Mouse (Mus musculus) liver, embryonic 11.5 days (tissue): ENCODE results near the gene Hid1. TPM values are rescaled to one million over a fixed set of nuclear protein-coding genes. Genes with fewer than 3 reads are reported as not detected.

Experiments
- ATAC-seq: fragments of 200-750 bp; cut with Nextera tagmentation; replicated peaks from 2 replicates; pipeline ENCODE4 v1.8.0; 2017; ENCODE audit warnings: moderate number of reproducible peaks, mild to moderate bottlenecking, moderate TSS enrichment, moderate library complexity; ENCODE audit not compliant: low FRiP score
- DNase-seq: peaks from one replicate; pipeline ENCODE4 v3.0.0-alpha.2; 2017; ENCODE audit warnings: low spot score
- H3K27ac ChIP-seq: fragments of 300-500 bp; sonication (generic); 2 replicates; pipeline ENCODE4 v1.5.1; 2014; ENCODE audit warnings: mild to moderate bottlenecking, low read depth, low read length, control low read depth
- H3K27me3 ChIP-seq: fragments of 300-500 bp; sonication (generic); replicated peaks from 2 replicates; pipeline ENCODE4 v1.6.1; 2014; ENCODE audit warnings: low read length, mixed read lengths; ENCODE audit not compliant: control insufficient read depth, insufficient read depth
- H3K36me3 ChIP-seq: fragments of 300-500 bp; sonication (generic); 2 replicates; pipeline ENCODE4 v1.6.1; 2014; ENCODE audit warnings: mild to moderate bottlenecking, low read length, moderate library complexity, mixed read lengths; ENCODE audit not compliant: control insufficient read depth, insufficient read depth
- H3K4me1 ChIP-seq: fragments of 300-500 bp; sonication (generic); replicated peaks from 2 replicates; pipeline ENCODE4 v1.6.1; 2014; ENCODE audit warnings: low read length, mixed read lengths; ENCODE audit not compliant: control insufficient read depth, insufficient read depth
- H3K4me2 ChIP-seq: fragments of 300-500 bp; sonication (generic); 2 replicates; pipeline ENCODE4 v1.6.1; 2014; ENCODE audit warnings: mild to moderate bottlenecking, control low read depth, moderate library complexity
- H3K4me3 ChIP-seq: fragments of 300-500 bp; sonication (generic); 2 replicates; pipeline ENCODE4 v1.5.1; 2014; ENCODE audit warnings: low read depth, low read length, control low read depth
- H3K9ac ChIP-seq: fragments of 300-500 bp; sonication (generic); 2 replicates; pipeline ENCODE4 v1.6.1; 2014; ENCODE audit warnings: low read depth, low read length, control low read depth
- H3K9me3 ChIP-seq: fragments of 300-500 bp; sonication (generic); 2 replicates; pipeline ENCODE4 v1.6.1; 2016; ENCODE audit warnings: low read length, inconsistent platforms, mixed read lengths; ENCODE audit not compliant: control insufficient read depth
- WGBS: fragments of 180-500 bp; shearing (Covaris S2); extraction: QIAGEN DNeasy Blood & Tissue Kit; methylation state at CpG from one replicate; pipeline ENCODE4 v1.1.7; 2014; 5-methylcytosine and 5-hydroxymethylcytosine counted together
- polyA plus RNA-seq: library from polyadenylated mRNA; unstranded; fragments of >200 nt; fragmentation: Nextera tagmentation; extraction: Ambion mirVana; gene quantifications from 2 replicates; pipeline ENCODE4 v1.2.1, GENCODE M21; 2014

The Hid1 gene
- polyA plus RNA-seq, 1 experiment from 2014 or later: 2.2 TPM

DNA sequence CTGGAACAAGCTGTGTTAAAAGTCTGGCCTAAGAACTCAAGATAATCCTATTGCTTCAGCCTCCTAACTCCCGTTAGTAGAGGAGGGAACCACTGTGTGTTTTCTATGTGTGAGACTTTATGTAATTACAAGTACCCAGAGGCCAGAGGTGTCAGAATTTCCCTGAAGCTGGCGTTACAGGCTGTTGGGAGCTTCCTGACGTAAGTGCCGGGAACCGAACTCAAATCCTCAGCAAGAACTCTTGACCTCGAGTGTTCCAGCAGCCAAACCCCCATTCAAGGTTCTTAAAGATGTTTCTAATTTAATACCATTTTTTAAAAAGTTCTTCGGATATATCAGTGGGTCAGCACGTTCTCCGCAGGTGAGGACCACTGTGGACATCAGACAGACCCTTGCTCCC, 13.7 kb upstream of the Hid1 start:
- Histone ChIP-seq H3K27me3 (peaks cover 38% of the 10 kb centered on the region), H3K4me3 (no peak overlapping the region; the same call in 1 of the 2 replicates)

GRCm38 (mm10) chr11:115377854-115378253, 10.3 kb upstream of the Hid1 start:
- H3K9ac ChIP-seq: no peak overlapping the region
- H3K9me3 ChIP-seq: no peaks in the 10 kb centered on the region
- H3K27ac ChIP-seq: no peak overlapping the region
- no peaks in the 10 kb centered on the region for H3K36me3 ChIP-seq
- H3K4me2 ChIP-seq: no peak overlapping the region
- no peak for ATAC-seq
- 85% methylated on average over 7 of the region's 7 CpGs for WGBS
- H3K4me1 ChIP-seq: peaks cover 4% of the 10 kb centered on the region; the same call in 1 of the 2 replicates
- no peak overlapping the region for H3K4me3 ChIP-seq
- no peak for DNase-seq
- H3K27me3 ChIP-seq: peaks cover 52% of the 10 kb centered on the region

More for the DNA sequence above, 13.7 kb upstream of the Hid1 start:
- Histone ChIP-seq H3K27ac (no peak overlapping the region), H3K36me3 (no peaks in the 10 kb centered on the region), H3K9me3 (no peaks in the 10 kb centered on the region), H3K4me2 (peak overlapping the region; percentile 73), H3K9ac (no peak overlapping the region), H3K4me1 (peaks cover 7% of the 10 kb centered on the region)
- no peak for ATAC-seq
- 28% methylated on average over 9 of the region's 9 CpGs for WGBS
- DNase-seq: no peak

DNA sequence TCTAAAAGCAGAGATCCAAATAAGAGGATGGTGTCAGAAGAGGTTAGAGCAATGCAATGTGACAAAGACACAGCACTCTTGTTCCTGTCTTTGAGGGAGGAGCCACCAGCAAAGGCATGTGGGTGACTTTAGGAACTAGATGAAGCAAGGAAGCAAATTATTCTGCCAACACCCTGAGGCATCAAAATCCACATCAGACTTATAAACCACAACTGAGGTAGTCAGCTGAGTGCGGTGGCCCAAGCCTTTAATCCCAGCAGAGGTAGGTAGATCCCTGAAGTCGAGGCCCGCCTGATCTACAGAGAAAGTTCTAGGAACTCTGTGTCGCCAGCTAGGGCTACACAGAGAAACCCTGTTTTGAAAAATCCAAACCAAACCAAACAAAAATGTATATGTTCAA, 9.7 kb upstream of the Hid1 start:
- Histone ChIP-seq H3K27me3 (peaks cover 47% of the 10 kb centered on the region), H3K9ac (no peak overlapping the region), H3K4me2 (no peak overlapping the region), H3K36me3 (no peaks in the 10 kb centered on the region), H3K4me3 (no peak overlapping the region), H3K4me1 (peaks cover 4% of the 10 kb centered on the region; the same call in 1 of the 2 replicates), H3K9me3 (no peaks in the 10 kb centered on the region), H3K27ac (no peak overlapping the region)
- 80% methylated on average over 4 of the region's 4 CpGs for WGBS
- DNase-seq: no peak
- ATAC-seq: no peak

DNA sequence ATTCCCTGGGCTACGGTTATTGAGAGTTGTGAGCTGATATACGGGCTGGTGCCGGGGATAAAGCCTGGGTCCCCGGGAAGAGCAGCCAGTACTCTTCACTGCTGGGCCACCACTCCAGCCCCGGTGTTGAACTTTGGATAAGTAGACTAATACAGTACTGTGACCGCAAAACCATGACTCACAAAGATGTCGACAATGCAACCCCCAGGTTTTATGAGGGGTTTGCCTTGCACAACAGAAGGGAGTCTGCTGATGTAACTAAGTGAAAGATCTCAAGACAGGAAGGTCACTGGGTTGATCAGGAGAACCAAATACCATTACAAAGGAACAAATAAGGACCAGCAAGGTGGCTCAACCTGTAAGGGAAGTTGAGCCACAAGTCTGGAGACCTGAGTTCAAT, 9.2 kb upstream of the Hid1 start:
- DNase-seq (no peak), ATAC-seq (no peak)
- Histone ChIP-seq H3K27ac (no peak overlapping the region), H3K9ac (no peak overlapping the region), H3K4me3 (no peak overlapping the region), H3K27me3 (peaks cover 44% of the 10 kb centered on the region), H3K4me2 (no peak overlapping the region), H3K9me3 (no peaks in the 10 kb centered on the region), H3K36me3 (no peaks in the 10 kb centered on the region), H3K4me1 (peaks cover 4% of the 10 kb centered on the region; the same call in 1 of the 2 replicates)
- WGBS: 66% methylated on average over 7 of the region's 7 CpGs

GRCm38 (mm10) chr11:115374695-115375425, 7.3 kb upstream of the Hid1 start:
- no peak overlapping the region for H3K9ac ChIP-seq
- DNase-seq (no peak), ATAC-seq (no peak)

DNA sequence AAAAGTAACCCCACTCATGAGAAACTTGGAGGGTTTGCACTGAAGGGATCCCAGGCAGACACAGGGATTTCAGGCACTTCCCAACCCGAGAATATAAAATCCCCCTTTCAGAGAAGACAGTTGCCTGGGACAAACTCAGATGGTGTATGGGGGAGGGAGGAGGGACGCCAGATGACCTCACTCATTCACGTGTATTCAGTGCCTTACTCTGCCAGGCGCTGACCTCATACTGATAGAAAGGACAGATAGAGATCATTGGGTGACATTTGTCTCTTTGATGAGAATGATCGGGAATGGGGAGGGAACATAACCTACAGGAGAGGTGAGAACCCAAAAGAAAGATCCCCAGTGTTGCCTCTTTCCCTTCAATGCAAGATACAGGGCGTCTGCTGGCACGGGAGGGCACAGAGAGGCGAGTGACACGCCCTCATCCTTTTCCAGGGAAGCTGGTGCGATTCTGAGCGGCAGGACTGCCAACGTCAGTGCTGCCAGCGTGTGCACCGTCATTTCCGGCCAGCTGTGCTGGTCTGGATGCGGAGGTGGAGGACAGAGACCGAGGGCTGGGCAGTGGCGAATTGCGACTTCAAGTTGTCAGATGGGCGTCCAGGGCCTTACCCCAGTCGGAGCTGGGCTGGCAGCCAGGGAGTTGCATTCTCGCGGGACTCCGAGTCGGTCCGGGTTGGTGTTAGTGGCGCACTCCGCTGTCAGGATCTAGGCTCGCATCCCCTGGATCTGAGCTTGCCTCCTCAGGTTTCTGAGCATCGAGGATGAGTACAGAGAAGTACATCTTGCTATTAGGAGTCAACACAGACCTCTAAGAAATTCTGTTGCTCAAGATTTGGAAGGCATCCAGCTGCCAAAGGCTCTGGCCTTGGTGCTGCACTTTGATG, 6.5 kb upstream of the Hid1 start:
- Histone ChIP-seq H3K9me3 (no peaks in the 10 kb centered on the region), H3K27me3 (peaks cover 47% of the 10 kb centered on the region), H3K4me3 (peak overlapping the region; percentile 32), H3K27ac (no peak overlapping the region), H3K4me1 (peaks cover 4% of the 10 kb centered on the region; the same call in 1 of the 2 replicates), H3K4me2 (peak overlapping the region; percentile 49), H3K36me3 (no peaks in the 10 kb centered on the region), H3K9ac (peak overlapping the region; percentile 6; the same call in 1 of the 2 replicates)
- 3% methylated on average over 30 of the region's 30 CpGs for WGBS
- ATAC-seq (no peak), DNase-seq (no peak)

More at GRCm38 (mm10) chr11:115374695-115375425, 7.3 kb upstream of the Hid1 start:
- Histone ChIP-seq H3K4me1 (peaks cover 4% of the 10 kb centered on the region; the same call in 1 of the 2 replicates), H3K4me3 (no peak overlapping the region), H3K9me3 (no peaks in the 10 kb centered on the region), H3K27ac (no peak overlapping the region), H3K36me3 (no peaks in the 10 kb centered on the region), H3K27me3 (peaks cover 46% of the 10 kb centered on the region), H3K4me2 (peak overlapping the region; percentile 49; the same call in 1 of the 2 replicates)
- WGBS: 59% methylated on average over 12 of the region's 12 CpGs

DNA sequence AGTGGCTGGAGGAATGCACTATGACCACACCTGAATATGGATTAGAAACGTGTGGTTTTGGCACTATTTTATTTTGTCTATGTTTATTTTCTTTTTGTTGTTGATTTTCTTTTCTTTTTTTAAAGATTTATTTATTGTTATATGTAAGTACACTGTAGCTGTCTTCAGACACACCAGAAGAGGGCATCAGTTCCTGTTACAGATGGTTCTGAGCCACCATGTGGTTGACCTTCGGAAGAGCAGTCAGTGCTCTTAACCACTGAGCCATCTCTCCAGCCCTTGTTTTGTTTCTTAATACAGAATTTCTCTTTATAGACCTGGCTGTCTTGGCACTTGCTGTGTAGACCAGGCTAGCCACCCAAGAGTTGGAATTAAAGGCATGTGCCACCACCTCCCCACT, 5.2 kb upstream of the Hid1 start:
- no peaks in the 10 kb centered on the region for H3K36me3 ChIP-seq
- H3K4me3 ChIP-seq: no peak overlapping the region
- H3K4me1 ChIP-seq: peaks cover 4% of the 10 kb centered on the region; the same call in 1 of the 2 replicates
- no peak overlapping the region for H3K4me2 ChIP-seq
- no peak for DNase-seq
- ATAC-seq: no peak
- H3K27ac ChIP-seq: no peak overlapping the region
- no peaks in the 10 kb centered on the region for H3K9me3 ChIP-seq
- peaks cover 57% of the 10 kb centered on the region for H3K27me3 ChIP-seq
- WGBS: 28% methylated on average over 2 of the region's 2 CpGs
- H3K9ac ChIP-seq: no peak overlapping the region

DNA sequence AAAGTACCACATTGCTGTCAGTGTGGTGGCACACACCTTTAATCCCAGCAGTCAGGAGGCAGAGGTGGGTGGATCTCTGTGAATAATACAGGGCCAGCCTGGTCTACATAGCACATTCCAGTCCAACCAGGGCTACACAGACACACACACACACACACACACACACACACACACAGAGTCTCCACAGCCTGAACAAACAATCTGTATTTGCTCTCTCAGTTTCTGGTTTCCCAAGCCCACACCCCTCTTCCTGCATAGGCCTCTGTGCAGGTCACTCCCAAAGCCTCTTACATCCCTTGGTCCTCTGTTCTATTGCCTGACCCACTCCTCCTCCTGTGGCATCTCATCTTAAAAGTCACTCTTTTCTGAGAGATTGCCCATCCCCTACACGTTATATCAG, 4.5 kb upstream of the Hid1 start:
- Histone ChIP-seq H3K9ac (no peak overlapping the region), H3K4me1 (peaks cover 11% of the 10 kb centered on the region), H3K27me3 (peaks cover 64% of the 10 kb centered on the region), H3K27ac (no peak overlapping the region), H3K4me2 (no peak overlapping the region), H3K4me3 (no peak overlapping the region), H3K9me3 (no peaks in the 10 kb centered on the region), H3K36me3 (no peaks in the 10 kb centered on the region)
- ATAC-seq (no peak), DNase-seq (no peak)
- 54% methylated on average over 1 of the region's 1 CpGs for WGBS
